Mouse (Mus musculus) right cerebral cortex, postnatal 36 days (tissue): ENCODE results near the gene Col4a3.

ENCODE experiments used
- DNase-seq, 2 experiments: peaks; one replicate each; pipeline ENCODE4 v3.0.0; 2022; ENCODE audit warnings: low spot score in 2 of 2, mixed read lengths in 1 of 2

Gene Col4a3

DNA sequence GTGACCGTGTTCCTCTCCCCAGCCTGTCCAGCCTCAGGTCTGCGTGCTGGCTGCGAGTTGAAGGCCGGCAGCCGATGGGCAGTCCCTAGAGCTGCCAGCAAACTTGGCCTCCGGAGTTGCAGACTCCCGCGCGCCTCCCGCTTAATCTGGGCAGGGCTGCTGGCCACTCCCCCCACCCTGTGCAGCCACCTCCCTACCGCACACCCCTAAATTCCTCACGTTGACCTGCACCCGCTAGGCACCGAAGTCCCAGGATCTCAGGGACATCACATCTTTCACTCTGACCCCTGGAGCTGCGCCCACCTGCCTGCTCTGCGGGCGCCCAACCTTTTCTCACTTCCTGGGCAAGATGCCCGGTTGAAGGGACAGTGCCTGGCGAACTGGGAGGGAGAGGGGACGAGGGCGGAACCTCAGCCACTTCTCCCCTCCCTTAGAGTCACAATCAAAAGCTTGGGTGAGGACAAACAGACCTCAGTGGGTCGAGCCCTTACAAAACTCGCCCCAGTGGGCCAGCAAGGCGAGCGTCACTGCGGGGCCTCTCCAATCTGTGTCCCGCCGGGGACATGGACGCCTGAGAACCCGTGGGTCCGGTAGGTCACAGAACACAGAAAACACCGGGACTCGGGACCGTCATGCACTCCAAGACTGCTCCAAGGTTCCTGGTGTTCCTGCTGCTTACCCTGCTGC, at the start of gene Col4a3, which contains the start of gene Col4a4:
Gene Col4a3 (plus strand): TSS at position 209 of the 687 bp plus-strand sequence.
Gene Col4a4 (minus strand): TSS at position 137 of the 687 bp plus-strand sequence.
- no peak for DNase-seq

- DNase-seq = no peak
Measured at GRCm38 (mm10) chr1:82537848-82538247, 48.9 kb upstream of the Col4a3 start.

DNA sequence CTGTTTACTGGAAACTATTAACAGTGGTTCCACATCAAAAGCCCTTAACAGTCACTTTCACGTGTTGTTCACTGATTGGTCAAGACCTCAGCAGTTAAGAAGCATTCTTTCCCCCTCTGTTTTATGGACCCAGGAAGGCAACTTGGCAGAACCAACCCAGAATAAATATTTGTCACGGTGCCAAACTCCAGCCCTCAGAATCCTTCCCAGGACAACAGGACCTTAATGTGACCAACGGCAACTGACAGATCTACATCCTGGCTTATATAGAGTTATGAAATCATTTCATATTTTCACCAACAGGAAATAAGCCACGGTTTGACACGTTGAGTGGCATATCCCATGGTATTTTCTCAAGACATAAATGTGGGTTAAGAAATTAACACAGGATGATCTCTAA, 46.7 kb upstream of the Col4a3 start:
- DNase-seq = no peak

DNA sequence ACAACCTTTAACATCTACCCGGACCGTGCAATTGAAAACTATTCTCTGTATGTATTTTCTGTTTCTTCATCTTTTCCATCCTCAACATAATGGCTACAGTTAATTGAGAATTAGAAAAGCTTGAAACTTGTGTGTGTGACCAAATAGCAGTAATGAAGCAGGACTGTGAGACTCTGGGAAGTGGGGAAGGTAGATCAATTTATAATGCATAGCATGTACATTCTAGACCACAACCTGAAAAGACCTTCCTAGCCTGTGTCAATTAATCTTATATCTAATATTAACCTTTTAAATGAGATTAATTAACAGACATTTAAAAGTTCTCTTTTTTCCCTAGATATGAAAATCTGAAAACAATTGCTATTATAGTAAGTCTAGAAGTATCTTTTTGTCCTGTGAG, 42.8 kb upstream of the Col4a3 start:
- no peak for DNase-seq

- DNase-seq = no peak
Measured at GRCm38 (mm10) chr1:82544419-82545185, 42.1 kb upstream of the Col4a3 start.

- no peak for DNase-seq
Measured at GRCm38 (mm10) chr1:82545199-82545960, 41.3 kb upstream of the Col4a3 start.

DNA sequence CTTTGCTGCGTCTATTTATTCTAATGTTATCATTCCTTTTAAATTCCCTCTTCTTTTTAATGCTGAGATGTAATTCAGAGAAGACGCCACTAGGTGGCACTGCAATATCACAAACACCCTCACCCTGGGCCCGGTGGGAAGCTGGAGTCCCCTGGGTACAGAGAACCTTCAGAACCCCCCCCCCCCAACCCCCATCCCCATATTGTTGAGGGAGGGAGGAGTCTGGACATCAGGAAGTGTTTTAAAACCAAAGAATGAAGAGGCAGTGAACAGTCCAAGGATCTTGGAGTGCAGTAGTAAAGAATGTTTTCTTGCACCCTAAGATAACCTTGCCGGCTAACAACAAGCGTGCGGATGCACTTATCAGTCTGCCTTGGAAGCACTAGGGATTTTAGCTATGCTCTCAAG, 32.3 kb upstream of the Col4a3 start:
- no peak for DNase-seq

- DNase-seq = no peak
Measured at GRCm38 (mm10) chr1:82554889-82555288, 31.8 kb upstream of the Col4a3 start.

- peak; percentile 4 to 31 for DNase-seq
Measured at GRCm38 (mm10) chr1:82560223-82560622, 26.5 kb upstream of the Col4a3 start.

DNA sequence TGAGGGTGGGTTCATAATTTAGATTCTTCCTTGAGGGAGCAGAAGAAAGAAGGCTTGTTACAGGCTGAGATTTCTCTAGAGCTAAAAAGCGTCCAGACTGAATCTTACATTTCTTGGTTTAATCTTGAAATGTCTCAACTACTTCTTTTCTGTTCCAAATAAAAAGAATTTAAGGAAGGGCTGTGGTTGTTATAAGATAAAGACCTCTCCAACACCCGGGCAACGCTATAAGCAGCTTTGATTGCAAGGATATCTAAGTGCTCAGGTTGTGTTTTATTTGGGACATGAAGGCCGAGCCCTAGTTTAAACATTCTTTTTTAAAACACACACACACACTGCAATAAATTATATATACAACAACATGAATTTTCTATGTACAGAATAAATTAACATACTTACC, 17.3 kb upstream of the Col4a3 start:
- no peak for DNase-seq

GRCm38 (mm10) chr1:82571758-82572157, 15.0 kb upstream of the Col4a3 start:
- no peak for DNase-seq

GRCm38 (mm10) chr1:82575681-82576080, 11.0 kb upstream of the Col4a3 start:
- DNase-seq = no peak

GRCm38 (mm10) chr1:82576182-82576581, 10.5 kb upstream of the Col4a3 start:
- no peak for DNase-seq

DNA sequence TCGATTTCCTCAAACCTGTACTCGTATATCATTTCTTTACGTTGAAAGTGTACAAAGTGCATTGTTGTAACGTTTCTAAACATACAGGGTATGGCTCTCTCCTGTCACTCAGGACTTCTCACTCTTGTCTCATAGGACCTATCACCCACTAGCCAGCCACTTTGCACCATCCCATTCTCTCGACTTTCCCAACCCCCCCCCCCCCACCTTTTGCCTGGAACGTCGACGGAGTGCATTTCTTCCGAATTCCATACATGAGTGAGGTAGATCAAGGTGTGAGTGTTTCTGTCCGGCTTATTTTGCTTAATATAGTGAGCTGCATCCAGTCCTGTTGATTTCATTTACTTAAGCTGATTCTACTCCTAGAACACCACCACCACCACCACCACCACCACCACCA, 9.4 kb upstream of the Col4a3 start:
- DNase-seq = no peak

DNA sequence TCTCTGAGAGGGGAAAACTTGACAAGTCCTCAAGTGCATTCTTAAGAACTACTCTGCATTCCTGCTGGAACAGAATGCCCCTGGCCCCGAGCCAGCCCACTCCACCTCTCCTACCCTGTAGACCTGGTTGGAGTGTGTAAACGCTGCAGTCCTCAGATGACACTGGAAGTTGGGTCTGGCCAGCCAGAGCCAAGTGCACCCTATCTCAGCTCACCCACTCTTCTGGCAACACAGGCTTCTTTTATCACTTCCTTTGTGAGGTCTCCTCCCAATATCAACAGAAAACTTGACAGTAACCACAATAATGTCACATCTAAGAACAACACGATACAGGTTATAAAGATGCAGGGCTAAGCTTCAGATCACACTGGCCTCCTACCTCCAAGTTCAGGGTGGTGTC, 8.8 kb upstream of the Col4a3 start:
- no peak for DNase-seq

- no peak for DNase-seq
Measured at GRCm38 (mm10) chr1:82578320-82578719, 8.4 kb upstream of the Col4a3 start.

DNA sequence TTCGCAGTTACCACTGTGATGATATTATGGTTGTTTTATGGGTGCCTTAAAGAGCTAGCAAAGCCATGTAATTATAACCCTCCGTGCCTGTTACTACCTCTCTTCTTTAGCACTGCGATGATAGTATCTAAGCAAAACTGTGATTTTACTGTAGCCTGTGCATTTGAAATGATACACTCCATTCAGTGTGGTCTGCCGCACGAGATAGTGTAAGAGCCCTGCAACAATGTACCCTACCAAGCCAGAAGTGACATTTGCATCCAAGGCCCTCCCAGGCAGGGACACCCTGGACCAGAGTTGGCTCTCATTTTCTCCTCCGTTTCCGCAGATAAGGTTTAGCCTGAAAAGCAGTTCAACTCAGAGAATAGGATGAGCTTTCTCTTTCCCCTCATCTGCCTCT, 740 bp upstream of the Col4a3 start:
- no peak for DNase-seq

- no peak for DNase-seq
Measured at GRCm38 (mm10) chr1:82590266-82590665, 3.5 kb downstream of the Col4a3 start.

DNA sequence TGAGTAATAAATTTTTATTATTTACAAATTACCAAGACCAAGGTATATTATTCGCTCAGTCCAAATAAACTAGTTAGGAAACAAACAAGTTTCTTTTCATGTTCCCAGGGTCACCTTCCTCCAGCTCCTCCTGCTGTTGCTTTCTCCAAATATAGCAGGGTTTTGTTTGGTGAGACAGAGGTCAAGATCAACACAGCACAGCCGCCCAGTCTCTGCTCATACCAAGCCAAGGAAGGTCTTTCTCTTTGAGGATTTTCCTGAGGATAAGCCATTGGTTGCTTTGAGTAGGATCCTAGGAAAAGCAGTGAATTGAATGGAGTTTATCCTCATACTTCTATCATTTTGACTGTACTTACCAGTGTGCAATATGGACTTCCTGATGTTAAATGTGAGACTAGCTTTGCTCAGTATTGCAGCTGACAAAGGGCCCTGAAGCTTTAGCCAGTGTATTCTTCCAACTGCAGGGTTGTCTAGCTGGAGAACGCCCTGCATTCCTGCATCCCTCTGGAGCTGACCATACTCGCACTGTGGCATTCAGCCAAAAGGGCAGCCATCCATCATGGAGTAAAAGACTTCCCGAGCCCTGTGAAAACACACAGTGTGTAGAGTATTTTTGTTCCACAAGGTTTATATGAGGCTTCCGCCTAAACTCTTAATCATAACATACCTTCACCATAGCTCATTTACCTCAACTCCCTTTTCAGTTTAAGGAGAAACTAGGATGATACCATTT, 10.3 kb downstream of the Col4a3 start:
- no peak for DNase-seq

DNA sequence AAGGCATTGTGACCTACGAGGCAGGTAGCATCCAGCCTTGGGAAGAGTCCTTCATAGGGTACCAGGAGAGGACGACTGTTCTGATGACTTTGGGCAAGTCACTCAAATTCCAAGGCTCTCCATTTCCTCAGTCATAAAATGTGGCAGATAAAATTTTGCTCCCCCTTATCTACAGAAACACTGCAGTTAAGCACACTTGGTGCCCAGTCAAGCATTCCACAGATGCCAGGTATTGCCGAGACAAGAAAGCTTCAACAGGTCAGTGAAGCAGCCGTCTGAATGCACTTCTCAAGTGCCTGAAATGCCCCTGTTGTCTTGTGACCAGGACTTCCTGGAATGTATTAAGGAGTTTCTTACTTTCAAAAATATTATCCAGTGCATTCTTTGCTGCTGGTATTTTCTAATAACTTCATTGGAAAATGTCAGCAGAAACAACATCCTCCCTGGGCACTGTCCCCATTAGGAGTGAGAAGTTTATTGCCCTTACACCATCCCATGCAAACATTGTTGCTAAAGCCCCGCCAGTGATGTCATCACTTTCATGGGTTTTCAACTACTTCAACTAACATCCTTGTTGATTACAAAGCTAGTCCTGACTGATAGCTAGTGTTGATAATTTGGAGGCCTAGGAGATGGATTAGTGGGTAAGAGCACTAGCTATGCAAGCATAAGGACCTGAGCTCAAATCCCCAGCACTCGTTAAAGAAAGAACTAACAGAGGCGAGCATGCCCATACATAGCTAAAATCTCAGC, 16.7 kb downstream of the Col4a3 start:
- no peak for DNase-seq

GRCm38 (mm10) chr1:82605347-82605746, 18.6 kb downstream of the Col4a3 start:
- DNase-seq = no peak
